Comparison of ENCODE assay signal across 8 mouse cellular contexts in the genomic region with DNA sequence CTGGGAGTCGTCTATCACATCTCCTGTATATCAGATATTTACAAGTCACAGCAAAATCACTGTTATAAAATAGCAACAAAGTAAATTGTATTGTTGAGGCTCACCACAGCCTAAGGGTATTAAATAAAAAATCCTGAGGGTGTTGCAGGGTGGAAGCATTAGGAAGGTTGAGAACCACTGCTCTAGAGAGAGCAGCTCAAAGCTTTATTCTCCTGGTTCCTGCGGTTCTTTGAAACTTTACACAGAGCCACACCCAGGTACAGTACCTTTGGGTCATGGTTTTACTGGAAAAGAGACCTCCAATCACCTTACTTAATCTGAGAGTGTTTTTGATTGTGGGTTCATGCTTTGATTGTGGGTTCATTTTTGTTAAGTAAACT. TPM values are rescaled to one million over a fixed set of nuclear protein-coding genes. Genes with fewer than 3 reads are reported as not detected.
DNase-seq lines count a peak whose midpoint lies in the region; ATAC-seq and TF ChIP-seq lines count a peak whose summit lies in the region.
"Not testable (repeated sequence)": the region's sequence is repeated elsewhere in the genome, so short reads cannot be mapped to it uniquely, and the experiment has no call there.

No protein-coding gene starts in this region.

- H3K27ac ChIP-seq in ES-E14 (ENCODE audit: insufficient read depth, low read depth, low read length, poor library complexity, severe bottlenecking): peak overlapping the region; percentile 74; the same call in 1 of the 2 replicates
- H3K27ac ChIP-seq in embryonic facial prominence, embryonic 15.5 days (replicated peaks): peak overlapping the region; percentile 82
- peak overlapping the region; percentile 92 for H3K27ac ChIP-seq in heart, embryonic 10.5 days
- H3K27ac ChIP-seq in hindbrain, embryonic 15.5 days (replicated peaks): peak overlapping the region; percentile 90
- peak overlapping the region; percentile 94 for H3K27ac ChIP-seq in left cerebral cortex, adult 2 months
- H3K27ac ChIP-seq in liver, embryonic 16.5 days (ENCODE audit: low read length): peak overlapping the region; percentile 76
- H3K27ac ChIP-seq in midbrain, embryonic 13.5 days: peak overlapping the region; percentile 90
- H3K27ac ChIP-seq in spleen, adult 2 months (ENCODE audit: insufficient read depth, low read length): peak overlapping the region; percentile 88; the same call in 1 of the 2 replicates

- H3K4me3 ChIP-seq in ES-E14 (ENCODE audit: insufficient read depth in 1 of 2, low read depth in 1 of 2, low read length in 2 of 2, poor library complexity in 1 of 2, severe bottlenecking in 1 of 2): peak overlapping the region; percentile 28 to 32
- peak overlapping the region; percentile 73 for H3K4me3 ChIP-seq in embryonic facial prominence, embryonic 15.5 days (replicated peaks)
- peak overlapping the region; percentile 71 for H3K4me3 ChIP-seq in heart, embryonic 10.5 days
- H3K4me3 ChIP-seq in hindbrain, embryonic 15.5 days: peak overlapping the region; percentile 90
- peak overlapping the region; percentile 76 for H3K4me3 ChIP-seq in left cerebral cortex, adult 2 months
- H3K4me3 ChIP-seq in liver, embryonic 16.5 days (ENCODE audit: low read depth, low read length): peak overlapping the region; percentile 80
- H3K4me3 ChIP-seq in midbrain, embryonic 13.5 days (replicated peaks): peak overlapping the region; percentile 72
- peak overlapping the region; percentile 82; the same call in 1 of the 2 replicates for H3K4me3 ChIP-seq in spleen, adult 2 months (ENCODE audit: extremely low read depth, insufficient read depth, insufficient read length)

- TF ChIP-seq POLR2A in spleen, adult 2 months (IDR thresholded peaks at IDR 0.05; ENCODE audit: low read depth, low read length): not testable (repeated sequence)

- not testable (repeated sequence) for DNase-seq in ES-E14 (ENCODE audit: low read depth, low spot score); heart, embryonic 10.5 days (ENCODE audit: low spot score); left cerebral cortex, adult 2 months (ENCODE audit: extremely low spot score in 1 of 2, low spot score in 2 of 2); spleen, adult 2 months (ENCODE audit: low read depth in 1 of 2, low spot score in 2 of 2)

- not testable (repeated sequence) for H3K9ac ChIP-seq in ES-E14 (ENCODE audit: insufficient read depth, low read depth, low read length, poor library complexity, severe bottlenecking); embryonic facial prominence, embryonic 15.5 days; liver, embryonic 16.5 days (ENCODE audit: low read depth, low read length)
- H3K9ac ChIP-seq in hindbrain, embryonic 15.5 days: peak overlapping the region; percentile 91
- peak overlapping the region; percentile 67 for H3K9ac ChIP-seq in midbrain, embryonic 13.5 days (replicated peaks)

- H3K36me3 ChIP-seq in ES-E14 (ENCODE audit: control insufficient read depth, insufficient read depth, low read length, poor library complexity, severe bottlenecking); embryonic facial prominence, embryonic 15.5 days; heart, embryonic 10.5 days; hindbrain, embryonic 15.5 days; liver, embryonic 16.5 days (ENCODE audit: control insufficient read depth, insufficient read depth); midbrain, embryonic 13.5 days; spleen, adult 2 months (ENCODE audit: control insufficient read depth, insufficient read depth, low read length): not testable (repeated sequence)

- 0 out of 2 replicates have a peak, but pooled peaks have one; percentile 1 for ATAC-seq in embryonic facial prominence, embryonic 15.5 days (ENCODE audit: insufficient number of reproducible peaks, low FRiP score, low TSS enrichment, low read depth)
- peak; percentile 16; the same call in 1 of the 2 replicates for ATAC-seq in hindbrain, embryonic 15.5 days (ENCODE audit: low FRiP score, low read depth)
- ATAC-seq in liver, embryonic 16.5 days (ENCODE audit: low read depth): not testable (repeated sequence)
- ATAC-seq in midbrain, embryonic 13.5 days: peak; percentile 51

- not testable (repeated sequence) for H3K27me3 ChIP-seq in embryonic facial prominence, embryonic 15.5 days; heart, embryonic 10.5 days (ENCODE audit: insufficient read depth, poor library complexity, severe bottlenecking); hindbrain, embryonic 15.5 days; liver, embryonic 16.5 days (ENCODE audit: control insufficient read depth, insufficient read depth, low read depth, low read length); midbrain, embryonic 13.5 days; spleen, adult 2 months (ENCODE audit: control insufficient read depth, insufficient read depth, low read length)

- in situ Hi-C loops in ES-E14 (cut with MboI; ENCODE audit: low sequenced_read_pairs in 2 of 2, unreplicated experiment in 2 of 2): not testable (repeated sequence)

- intact Hi-C loops in left cerebral cortex, adult 2 months (cut with DNase I): loop anchor here (10.0 kb wide), 1 partner anchor 979 kb away; a partner anchor contains a TSS

- peak overlapping the region; percentile 62 for H3K4me2 ChIP-seq in embryonic facial prominence, embryonic 15.5 days (replicated peaks)
- peak overlapping the region; percentile 68 for H3K4me2 ChIP-seq in hindbrain, embryonic 15.5 days
- H3K4me2 ChIP-seq in liver, embryonic 16.5 days (ENCODE audit: low read depth, low read length): peak overlapping the region; percentile 73
- peak overlapping the region; percentile 65 for H3K4me2 ChIP-seq in midbrain, embryonic 13.5 days (replicated peaks)

- H3K4me1 ChIP-seq in ES-E14 (ENCODE audit: control insufficient read depth in 2 of 2, insufficient read depth in 2 of 2, low read length in 2 of 2, poor library complexity in 1 of 2); embryonic facial prominence, embryonic 15.5 days; heart, embryonic 10.5 days; hindbrain, embryonic 15.5 days (replicated peaks); liver, embryonic 16.5 days (ENCODE audit: control insufficient read depth, low read depth, low read length); spleen, adult 2 months (ENCODE audit: control insufficient read depth, insufficient read depth, insufficient read length): not testable (repeated sequence)
- peaks cover 15% of the 10 kb centered on the region for H3K4me1 ChIP-seq in midbrain, embryonic 13.5 days (replicated peaks)

- 3% methylated on average over 2 of the region's 2 CpGs for WGBS in embryonic facial prominence, embryonic 15.5 days
- WGBS in heart, embryonic 10.5 days: 5% methylated on average over 2 of the region's 2 CpGs
- WGBS in hindbrain, embryonic 15.5 days: 6% methylated on average over 2 of the region's 2 CpGs
- WGBS in liver, embryonic 16.5 days (ENCODE audit: insufficient replicate concordance): 2% methylated on average over 2 of the region's 2 CpGs
- WGBS in midbrain, embryonic 13.5 days: 8% methylated on average over 2 of the region's 2 CpGs
- 11% methylated on average over 2 of the region's 2 CpGs for WGBS in spleen, adult 2 months

- not testable (repeated sequence) for TF ChIP-seq CTCF in left cerebral cortex, adult 2 months (IDR thresholded peaks at IDR 0.05); spleen, adult 2 months (IDR thresholded peaks at IDR 0.05; ENCODE audit: extremely low read depth, insufficient read depth, insufficient read length, insufficient replicate concordance)

- not testable (repeated sequence) for H3K9me3 ChIP-seq in ES-E14 (ENCODE audit: control insufficient read depth, insufficient read depth, low read depth, low read length); embryonic facial prominence, embryonic 15.5 days (replicated peaks); heart, embryonic 10.5 days; hindbrain, embryonic 15.5 days; liver, embryonic 16.5 days (replicated peaks; ENCODE audit: control insufficient read depth, low read length); midbrain, embryonic 13.5 days

RNA-seq across cellular contexts. Expression of a gene that starts 0.5 kb away (rescaled TPM):
- total RNA-seq in ES-E14 (2012; rRNA removed): 21.1 and 27.0 TPM in 2 replicates
- polyA plus RNA-seq in embryonic facial prominence, embryonic 15.5 days (2015; fragmentation: Nextera tagmentation; extraction: Ambion mirVana): 30.5 and 31.9 TPM in 2 replicates
- polyA plus RNA-seq in heart, embryonic 10.5 days (2016; fragmentation: Nextera tagmentation; extraction: Ambion mirVana): 37.5 and 41.8 TPM in 2 replicates
- polyA plus RNA-seq in hindbrain, embryonic 15.5 days (2015; fragmentation: Nextera tagmentation; extraction: Ambion mirVana): 32.6 and 36.5 TPM in 2 replicates
- total RNA-seq in left cerebral cortex, adult 2 months (2021): 10 to 100 TPM; 16.6 to 21.0 TPM
- 20.1 and 30.8 TPM in 2 replicates for polyA plus RNA-seq in liver, embryonic 16.5 days (2015; fragmentation: Nextera tagmentation; extraction: Ambion mirVana)
- 37.4 and 39.0 TPM in 2 replicates for polyA plus RNA-seq in midbrain, embryonic 13.5 days (2015; fragmentation: Nextera tagmentation; extraction: Ambion mirVana)
- polyA plus RNA-seq in spleen, adult 2 months (2012; rRNA removed): 26.8 and 37.5 TPM in 2 replicates

RNA-seq across cellular contexts. Expression of a gene that starts 6.1 kb away (rescaled TPM):
- 27.6 and 28.7 TPM in 2 replicates for total RNA-seq in ES-E14 (2012; rRNA removed)
- polyA plus RNA-seq in embryonic facial prominence, embryonic 15.5 days (2015; fragmentation: Nextera tagmentation; extraction: Ambion mirVana): 113 and 117 TPM in 2 replicates
- polyA plus RNA-seq in heart, embryonic 10.5 days (2016; fragmentation: Nextera tagmentation; extraction: Ambion mirVana): 151 and 163 TPM in 2 replicates
- 146 and 153 TPM in 2 replicates for polyA plus RNA-seq in hindbrain, embryonic 15.5 days (2015; fragmentation: Nextera tagmentation; extraction: Ambion mirVana)
- total RNA-seq in left cerebral cortex, adult 2 months (2021): 10 to 100 TPM; 42.7 to 50.2 TPM
- 27.5 and 31.5 TPM in 2 replicates for polyA plus RNA-seq in liver, embryonic 16.5 days (2015; fragmentation: Nextera tagmentation; extraction: Ambion mirVana)
- 229 and 241 TPM in 2 replicates for polyA plus RNA-seq in midbrain, embryonic 13.5 days (2015; fragmentation: Nextera tagmentation; extraction: Ambion mirVana)
- polyA plus RNA-seq in spleen, adult 2 months (2012; rRNA removed): 11.5 and 13.3 TPM in 2 replicates

Comparison
In these comparisons a context has a peak if more than half of its experiments do, and no peak if none do; other contexts are left out.
1. H3K4me3 ChIP-seq: peak in every context shown above with its lines; median percentile 90 in hindbrain, embryonic 15.5 days; 82 in spleen, adult 2 months; 80 in liver, embryonic 16.5 days; 76 in left cerebral cortex, adult 2 months; 73 in embryonic facial prominence, embryonic 15.5 days; 72 in midbrain, embryonic 13.5 days; 71 in heart, embryonic 10.5 days; 30 in ES-E14.